Mouse (Mus musculus): ENCODE measurements around the gene Hivep3.

DNA sequence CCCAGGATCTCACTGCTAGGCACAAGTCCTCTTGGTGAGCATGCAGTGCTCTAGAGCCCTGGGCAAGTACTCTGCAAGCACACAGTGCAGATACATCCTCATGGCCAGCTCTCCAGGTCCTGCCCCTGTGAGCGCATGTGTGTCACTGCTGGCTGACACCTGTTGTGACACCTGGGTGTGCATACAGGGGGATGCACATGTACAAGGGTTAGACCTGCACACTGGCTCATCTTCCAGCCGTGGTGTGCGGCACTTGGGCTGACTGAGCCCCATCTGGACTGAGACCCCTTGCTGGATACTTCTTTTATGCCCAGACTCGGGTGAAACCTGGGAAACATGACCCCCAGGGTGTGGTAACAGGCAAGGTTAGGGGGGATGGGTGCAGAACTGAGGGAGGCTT lies 314.7 kb downstream of the Hivep3 start:
- TF ChIP-seq CTCF (conservative IDR thresholded peaks at IDR 0.05; ENCODE audit: insufficient read depth, insufficient read length, low read depth, low read length): no peak
- no peak for TF ChIP-seq POLR2A (IDR thresholded peaks at IDR 0.05; ENCODE audit: low read depth, low read length)
